Mouse (Mus musculus) heart, embryonic 10.5 days (tissue): ENCODE measurements around the gene Mybpc2. TPM values are rescaled to one million over a fixed set of nuclear protein-coding genes. Genes with fewer than 3 reads are reported as not detected.

Source experiments
- DNase-seq: peaks from one replicate; pipeline ENCODE4 v3.0.0-alpha.2; 2017; ENCODE audit warnings: low spot score
- H3K27ac ChIP-seq: fragments of 300-500 bp; sonication (generic); 2 replicates; pipeline ENCODE4 v1.5.1; 2016; ENCODE audit warnings: mild to moderate bottlenecking
- H3K27me3 ChIP-seq: fragments of 300-500 bp; sonication (generic); 2 replicates; pipeline ENCODE4 v1.6.1; 2016; ENCODE audit warnings: mild to moderate bottlenecking; ENCODE audit not compliant: poor library complexity, insufficient read depth, severe bottlenecking
- H3K36me3 ChIP-seq: fragments of 300-500 bp; sonication (generic); 2 replicates; pipeline ENCODE4 v1.6.1; 2016; ENCODE audit warnings: mild to moderate bottlenecking, moderate library complexity
- H3K4me1 ChIP-seq: fragments of 300-500 bp; sonication (generic); 2 replicates; pipeline ENCODE4 v1.6.1; 2016; ENCODE audit warnings: mild to moderate bottlenecking
- H3K4me3 ChIP-seq: fragments of 300-500 bp; sonication (generic); 2 replicates; pipeline ENCODE4 v1.5.1; 2016; ENCODE audit warnings: mild to moderate bottlenecking, moderate library complexity
- H3K9me3 ChIP-seq: fragments of 300-500 bp; sonication (generic); 2 replicates; pipeline ENCODE4 v1.6.1; 2016; ENCODE audit warnings: mild to moderate bottlenecking, moderate library complexity
- WGBS: fragments of 180-500 bp; shearing (Covaris S2); methylation state at CpG from one replicate; pipeline ENCODE4 v1.1.7; 2016; 5-methylcytosine and 5-hydroxymethylcytosine counted together
- polyA plus RNA-seq: library from polyadenylated mRNA; unstranded; fragments of >200 nt; fragmentation: Nextera tagmentation; extraction: Ambion mirVana; gene quantifications from 2 replicates; pipeline ENCODE4 v1.2.1, GENCODE M21; 2016

Mybpc2 gene
- polyA plus RNA-seq, 1 experiment from 2014 or later, result 0.21 TPM

- peaks cover 8% of the 10 kb centered on the region for H3K36me3 ChIP-seq
- H3K9me3 ChIP-seq, result no peaks in the 10 kb centered on the region
- peaks cover 12% of the 10 kb centered on the region; the same call in 1 of the 2 replicates for H3K4me1 ChIP-seq
- WGBS, result 56% methylated on average over 1 of the region's 1 CpGs
- peaks cover 23% of the 10 kb centered on the region for H3K27me3 ChIP-seq
- no peak overlapping the region for H3K27ac ChIP-seq
- H3K4me3 ChIP-seq, result no peak overlapping the region
- no peak for DNase-seq
These were observed 25.5 kb downstream of the Mybpc2 start for GRCm38 (mm10) chr7:44498922-44499321.

DNA sequence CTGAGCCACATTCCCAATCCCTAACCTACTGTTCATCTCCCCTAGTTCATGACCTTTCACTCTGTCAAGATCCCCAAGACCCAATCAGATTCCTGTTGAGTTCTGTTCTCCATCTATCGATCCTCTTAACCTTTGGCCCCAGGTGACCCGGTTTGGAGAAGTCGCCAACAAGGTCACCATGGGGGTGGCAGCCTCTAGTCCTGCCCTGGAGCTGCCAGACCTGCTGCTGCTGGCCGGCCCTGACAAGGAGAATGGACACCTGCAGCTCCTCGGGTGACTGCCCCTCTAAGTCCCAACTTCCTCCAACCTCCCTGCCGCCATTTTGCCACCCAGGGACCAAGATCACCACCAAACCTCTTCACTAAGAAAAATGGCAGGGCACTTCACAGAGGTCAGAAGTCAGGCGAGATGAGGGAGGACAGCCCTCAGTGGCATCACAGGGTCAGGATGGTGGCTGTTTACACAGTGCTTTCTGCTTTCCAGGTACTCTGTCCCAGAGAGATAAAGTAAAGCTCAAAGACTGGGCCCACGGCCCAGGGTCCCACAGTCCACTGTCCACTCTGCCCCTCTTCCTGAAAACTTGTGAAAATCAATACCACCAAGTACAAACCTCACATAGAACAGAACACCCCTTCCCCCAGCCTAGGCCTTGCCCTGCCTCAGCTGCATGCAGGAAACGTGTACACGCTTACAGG is 26.9 kb downstream of the Mybpc2 start:
- H3K4me3 ChIP-seq, result peak overlapping the region; percentile 73
- peaks cover 12% of the 10 kb centered on the region; the same call in 1 of the 2 replicates for H3K4me1 ChIP-seq
- peaks cover 20% of the 10 kb centered on the region for H3K36me3 ChIP-seq
- no peak for DNase-seq
- no peaks in the 10 kb centered on the region for H3K9me3 ChIP-seq
- 82% methylated on average over 10 of the region's 10 CpGs for WGBS
- peak overlapping the region; percentile 98 for H3K27ac ChIP-seq
- H3K27me3 ChIP-seq, result peaks cover 23% of the 10 kb centered on the region

GRCm38 (mm10) chr7:44496771-44497109 is 27.7 kb downstream of the Mybpc2 start:
- Histone ChIP-seq H3K4me1 (peaks cover 12% of the 10 kb centered on the region; the same call in 1 of the 2 replicates), H3K27ac (peak overlapping the region; percentile 98), H3K27me3 (peaks cover 23% of the 10 kb centered on the region), H3K4me3 (peak overlapping the region; percentile 73), H3K9me3 (no peaks in the 10 kb centered on the region), H3K36me3 (peaks cover 27% of the 10 kb centered on the region)
- DNase-seq, result no peak
- WGBS, result under 1% methylated on average over 23 of the region's 26 CpGs

DNA sequence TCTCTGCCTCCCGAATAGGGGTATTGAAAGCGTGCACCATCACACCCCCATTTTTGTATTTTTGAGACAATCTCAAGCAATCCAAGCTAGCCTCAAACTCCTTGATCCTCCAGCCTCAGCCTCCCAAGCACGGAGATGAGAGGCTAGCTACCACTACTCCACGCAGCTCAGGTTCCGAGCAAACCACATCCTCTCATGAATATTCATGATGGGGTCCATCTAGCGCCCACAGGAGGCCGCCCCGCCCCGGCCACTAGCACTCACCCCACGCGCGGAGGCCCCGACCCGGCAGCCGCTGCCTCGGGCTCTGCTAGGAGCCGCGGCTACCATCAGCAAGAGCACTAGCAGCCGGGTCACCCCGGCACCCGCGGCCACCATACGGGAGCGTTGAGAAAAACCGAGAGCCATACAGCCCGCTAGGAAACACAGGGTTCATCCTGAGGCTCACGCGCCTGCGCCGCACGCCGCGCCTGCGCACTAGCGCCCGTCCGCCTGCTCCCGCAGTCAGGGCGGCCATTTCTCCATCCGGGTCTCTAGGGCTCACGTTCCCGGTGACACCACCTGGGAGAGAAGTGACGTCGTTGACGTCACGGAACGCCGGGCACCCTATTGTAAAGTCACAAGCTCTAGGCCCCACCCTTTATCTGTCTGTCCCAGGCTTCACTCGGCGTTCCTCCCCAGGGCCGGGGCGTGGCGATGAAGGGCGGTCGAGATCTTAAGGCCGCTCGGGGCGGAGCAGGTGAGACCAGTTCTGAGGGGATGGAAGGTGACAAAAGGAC is 28.3 kb downstream of the Mybpc2 start, which contains the start of the genes Emc10 and Fam71e1:
Gene Emc10, minus strand, starts transcription at position 538 of the 779 bp plus-strand sequence.
Gene Fam71e1, plus strand, starts transcription at position 590 of the 779 bp plus-strand sequence.
- peaks cover 33% of the 10 kb centered on the region for H3K36me3 ChIP-seq

GRCm38 (mm10) chr7:44495086-44495485 is 29.4 kb downstream of the Mybpc2 start:
- Histone ChIP-seq H3K27me3 (peaks cover 11% of the 10 kb centered on the region), H3K4me3 (peak overlapping the region; percentile 73), H3K4me1 (peaks cover 12% of the 10 kb centered on the region; the same call in 1 of the 2 replicates), H3K9me3 (no peaks in the 10 kb centered on the region), H3K36me3 (peaks cover 44% of the 10 kb centered on the region), H3K27ac (no peak overlapping the region)
- 86% methylated on average over 7 of the region's 7 CpGs for WGBS
- DNase-seq, result no peak

More for the DNA sequence above, 28.3 kb downstream of the Mybpc2 start, which contains the start of the genes Emc10 and Fam71e1:
- WGBS, result under 1% methylated on average over 58 of the region's 58 CpGs
- Histone ChIP-seq H3K4me1 (peaks cover 12% of the 10 kb centered on the region; the same call in 1 of the 2 replicates), H3K27me3 (peaks cover 22% of the 10 kb centered on the region), H3K27ac (peak within 1 kb of the TSS; percentile 98), H3K4me3 (peak within 1 kb of the TSS; percentile 73), H3K9me3 (no peaks in the 10 kb centered on the region)
- DNase-seq, result peak; percentile 99

DNA sequence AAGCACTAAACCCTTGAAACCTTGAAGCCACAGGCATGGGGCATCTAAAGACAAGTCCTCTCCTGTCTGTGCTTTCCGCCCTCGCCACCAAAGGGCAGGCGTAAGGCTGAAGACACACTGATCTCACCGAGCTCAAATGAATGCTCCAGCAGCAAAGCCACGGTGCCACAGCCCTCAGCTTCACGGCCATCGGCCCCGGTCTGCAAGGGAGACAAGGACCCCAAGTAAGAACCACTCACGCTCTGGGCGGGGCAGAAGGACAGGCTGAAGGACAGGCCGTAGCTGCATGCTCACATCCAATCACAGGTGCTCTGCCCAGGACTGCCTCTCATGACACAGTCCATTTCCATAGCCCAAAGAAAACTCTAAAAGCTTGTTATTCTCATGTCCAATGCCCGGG is 29.8 kb downstream of the Mybpc2 start:
- Histone ChIP-seq H3K9me3 (no peaks in the 10 kb centered on the region), H3K27me3 (peaks cover 7% of the 10 kb centered on the region), H3K4me1 (peaks cover 12% of the 10 kb centered on the region; the same call in 1 of the 2 replicates), H3K27ac (no peak overlapping the region), H3K36me3 (peaks cover 48% of the 10 kb centered on the region), H3K4me3 (no peak overlapping the region)
- DNase-seq, result no peak
- 89% methylated on average over 12 of the region's 12 CpGs for WGBS

DNA sequence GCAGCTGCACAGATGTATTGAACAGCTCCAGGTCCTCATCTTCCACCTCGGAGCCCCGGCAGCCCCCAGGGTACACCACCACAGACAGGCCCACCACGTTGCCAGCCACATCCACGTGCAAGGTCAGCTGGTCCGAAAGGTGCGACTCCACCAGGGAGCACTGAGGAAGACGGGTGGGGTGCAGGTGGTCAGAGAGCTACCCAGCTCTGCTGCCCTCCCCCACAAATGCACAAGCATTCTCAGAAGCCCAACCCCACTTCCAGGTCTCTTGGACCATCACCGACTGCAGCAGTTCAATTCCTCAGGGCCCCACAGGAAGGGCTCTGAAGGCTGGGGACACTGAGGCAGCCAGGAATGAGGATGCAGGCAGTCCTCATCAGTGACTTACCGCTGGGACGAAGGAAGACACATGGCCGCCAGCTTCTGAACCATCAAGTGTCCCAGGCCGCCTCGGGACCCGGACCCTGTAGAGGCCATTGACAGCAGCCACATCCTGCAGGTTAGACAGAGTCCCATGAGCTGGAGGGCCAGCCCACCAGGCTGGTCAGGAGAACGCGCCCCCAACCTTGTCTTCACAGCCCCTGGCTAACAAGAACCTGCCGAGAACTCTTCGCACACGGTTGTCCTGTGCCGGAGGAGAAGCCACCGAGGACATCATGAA is 32.2 kb downstream of the Mybpc2 start:
- no peaks in the 10 kb centered on the region for H3K27me3 ChIP-seq
- 92% methylated on average over 21 of the region's 21 CpGs for WGBS
- no peak overlapping the region for H3K27ac ChIP-seq
- no peaks in the 10 kb centered on the region for H3K9me3 ChIP-seq
- DNase-seq, result peak; percentile 72
- no peak overlapping the region for H3K4me3 ChIP-seq
- peaks cover 13% of the 10 kb centered on the region; the same call in 1 of the 2 replicates for H3K4me1 ChIP-seq
- peaks cover 57% of the 10 kb centered on the region for H3K36me3 ChIP-seq

- peak; percentile 64 for DNase-seq
- 91% methylated on average over 5 of the region's 5 CpGs for WGBS
- Histone ChIP-seq H3K36me3 (peaks cover 57% of the 10 kb centered on the region), H3K9me3 (no peaks in the 10 kb centered on the region), H3K27me3 (no peaks in the 10 kb centered on the region), H3K4me3 (no peak overlapping the region), H3K4me1 (peaks cover 18% of the 10 kb centered on the region), H3K27ac (no peak overlapping the region)
These were observed 33.1 kb downstream of the Mybpc2 start for GRCm38 (mm10) chr7:44491391-44491790.

DNA sequence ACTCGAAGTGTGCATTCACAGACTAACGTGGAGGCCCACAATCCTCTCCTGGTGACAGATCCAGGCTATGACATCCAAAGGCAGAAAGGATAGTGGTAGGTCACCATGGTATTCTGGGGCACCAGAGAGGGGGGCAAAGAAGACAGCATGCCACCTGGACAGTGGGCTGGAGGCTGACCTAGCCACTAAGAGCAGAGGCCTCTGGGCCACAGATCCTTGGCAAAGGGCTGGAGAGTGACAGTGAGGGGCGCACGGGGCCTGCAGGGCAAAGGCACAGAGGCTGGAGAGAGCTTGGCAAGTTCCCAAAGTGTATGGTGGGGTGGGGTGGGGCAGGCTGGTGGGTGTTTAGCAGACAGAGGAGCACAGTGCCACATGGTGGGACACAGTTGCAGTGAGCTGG is 34.2 kb downstream of the Mybpc2 start:
- no peak overlapping the region for H3K4me3 ChIP-seq
- peaks cover 67% of the 10 kb centered on the region for H3K36me3 ChIP-seq
- H3K9me3 ChIP-seq, result no peaks in the 10 kb centered on the region
- peaks cover 13% of the 10 kb centered on the region for H3K4me1 ChIP-seq
- DNase-seq, result peak; percentile 74
- WGBS, result 94% methylated on average over 4 of the region's 4 CpGs
- H3K27ac ChIP-seq, result no peak overlapping the region
- H3K27me3 ChIP-seq, result no peaks in the 10 kb centered on the region

DNA sequence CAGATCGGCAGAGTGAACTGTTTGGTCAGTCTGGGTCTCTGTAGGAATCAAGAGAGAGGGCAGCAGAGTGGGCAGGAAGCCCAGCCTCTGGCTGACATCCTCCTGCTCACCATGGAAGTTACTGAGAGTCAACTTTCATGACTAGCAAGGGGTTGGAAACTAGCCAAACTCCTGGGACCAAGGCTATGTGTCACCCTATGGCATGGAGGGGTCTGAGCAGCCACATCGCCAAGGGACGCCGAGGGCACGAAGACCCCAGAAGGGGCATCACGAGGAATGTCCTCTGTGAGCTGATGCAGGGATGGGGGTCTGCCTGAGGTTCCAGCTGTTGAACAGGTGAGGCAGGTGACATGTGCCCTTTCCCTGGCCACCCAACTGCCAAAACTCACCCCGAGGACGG is 35.9 kb downstream of the Mybpc2 start:
- no peak for DNase-seq
- Histone ChIP-seq H3K4me1 (peaks cover 14% of the 10 kb centered on the region), H3K36me3 (peaks cover 67% of the 10 kb centered on the region), H3K27ac (no peak overlapping the region), H3K4me3 (no peak overlapping the region), H3K27me3 (no peaks in the 10 kb centered on the region), H3K9me3 (no peaks in the 10 kb centered on the region)
- 95% methylated on average over 8 of the region's 8 CpGs for WGBS

DNA sequence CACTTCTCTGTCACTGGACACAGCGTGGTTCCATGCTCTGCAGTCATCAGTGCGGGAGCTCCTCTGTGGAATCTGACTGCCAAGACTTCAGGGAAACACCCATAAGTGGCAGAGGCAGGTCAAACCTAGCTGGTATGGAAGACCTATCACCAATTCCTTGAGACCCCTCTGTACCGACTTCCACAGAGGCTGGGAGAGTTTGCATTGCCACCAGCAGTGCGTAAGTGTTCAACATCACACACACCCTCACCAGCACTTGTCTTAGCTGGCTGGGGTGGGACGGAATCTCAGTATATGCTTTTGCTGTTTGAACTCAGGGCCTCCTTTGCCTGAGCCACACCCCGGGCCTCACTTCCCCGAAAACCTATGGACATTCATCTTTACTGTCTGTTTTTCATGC is 36.5 kb downstream of the Mybpc2 start:
- no peak for DNase-seq
- WGBS, result 88% methylated on average over 7 of the region's 7 CpGs
- Histone ChIP-seq H3K36me3 (peaks cover 62% of the 10 kb centered on the region), H3K27me3 (no peaks in the 10 kb centered on the region), H3K4me1 (peaks cover 14% of the 10 kb centered on the region), H3K4me3 (no peak overlapping the region), H3K27ac (no peak overlapping the region), H3K9me3 (no peaks in the 10 kb centered on the region)

- 51% methylated on average over 13 of the region's 13 CpGs for WGBS
- Histone ChIP-seq H3K4me3 (no peak overlapping the region), H3K4me1 (peaks cover 22% of the 10 kb centered on the region), H3K27ac (peak overlapping the region; percentile 17), H3K36me3 (peaks cover 53% of the 10 kb centered on the region), H3K27me3 (no peaks in the 10 kb centered on the region), H3K9me3 (no peaks in the 10 kb centered on the region)
- DNase-seq, result no peak
These were observed 37.4 kb downstream of the Mybpc2 start for GRCm38 (mm10) chr7:44486927-44487575.
